In the genomic region with DNA sequence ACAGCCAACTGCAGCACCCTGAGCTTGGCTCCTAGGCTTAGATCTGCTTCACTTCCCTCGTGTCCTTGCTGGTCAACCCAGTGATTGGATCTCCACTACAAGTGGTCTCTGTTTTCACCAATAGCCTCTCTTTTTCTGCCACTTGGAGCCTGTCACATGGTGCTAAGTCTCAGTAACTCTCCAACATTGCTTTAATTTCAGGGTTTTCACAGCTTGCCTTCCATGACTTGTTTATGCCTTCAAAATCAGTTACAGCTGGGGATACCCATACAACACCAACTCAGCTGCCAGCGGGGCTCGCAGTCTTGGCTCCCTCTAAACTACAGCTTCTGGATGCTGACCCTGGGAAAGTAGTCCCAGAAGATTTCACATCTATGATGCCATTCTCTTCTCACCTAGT, we compare ENCODE assay signal across 27 mouse cellular contexts.
DNase-seq lines count a peak whose midpoint lies in the region; ATAC-seq lines count a peak whose summit lies in the region.
"Had no signal": no experiment of that assay in that cellular context is flagged by ENCODE, and none has a peak within 500 bp of the region (broad histone marks: within the 10 kb centered on the region; RNA-seq: fewer than 3 reads in every experiment).

No protein-coding gene starts in this region.

- H3K36me3 ChIP-seq in lung, embryonic 15.5 days, result no peaks in the 10 kb centered on the region
- H3K36me3 ChIP-seq in lung, embryonic 16.5 days (ENCODE audit: control insufficient read depth, insufficient read depth, low read length), result no peaks in the 10 kb centered on the region
- H3K36me3 ChIP-seq: embryonic facial prominence, embryonic 13.5 days; forebrain, embryonic 10.5 days; heart, embryonic 12.5 days; heart, embryonic 15.5 days; hindbrain, embryonic 10.5 days; hindbrain, embryonic 13.5 days had no signal

- ATAC-seq in lung, embryonic 15.5 days (ENCODE audit: borderline replicate concordance, extremely low read depth, low FRiP score, low TSS enrichment), result peak; percentile 73; the same call in 1 of the 2 replicates
- peak; percentile 85 for ATAC-seq in lung, embryonic 16.5 days (ENCODE audit: low read depth)
- ATAC-seq: CD4-positive, CD25-positive, alpha-beta regulatory T cell, adult 4 months; forebrain, embryonic 13.5 days; forebrain, embryonic 16.5 days; hindbrain, embryonic 16.5 days had no signal

- no peak overlapping the region for H3K4me3 ChIP-seq in lung, embryonic 15.5 days
- no peak overlapping the region for H3K4me3 ChIP-seq in lung, embryonic 16.5 days (ENCODE audit: low read length)
- H3K4me3 ChIP-seq: embryonic facial prominence, embryonic 13.5 days; forebrain, embryonic 10.5 days; forebrain, embryonic 13.5 days; heart, embryonic 12.5 days; heart, embryonic 15.5 days; hindbrain, embryonic 10.5 days; hindbrain, embryonic 13.5 days had no signal

- H3K27me3 ChIP-seq in lung, embryonic 15.5 days, result no peaks in the 10 kb centered on the region
- H3K27me3 ChIP-seq in lung, embryonic 16.5 days (ENCODE audit: control insufficient read depth, insufficient read depth, low read depth, low read length), result no peaks in the 10 kb centered on the region
- H3K27me3 ChIP-seq: embryonic facial prominence, embryonic 13.5 days; forebrain, embryonic 13.5 days; heart, embryonic 12.5 days; heart, embryonic 15.5 days; hindbrain, embryonic 13.5 days had no signal

- no peaks in the 10 kb centered on the region for H3K9me3 ChIP-seq in lung, embryonic 15.5 days
- H3K9me3 ChIP-seq in lung, embryonic 16.5 days (ENCODE audit: control insufficient read depth, low read length), result no peaks in the 10 kb centered on the region
- H3K9me3 ChIP-seq: embryonic facial prominence, embryonic 13.5 days; forebrain, embryonic 10.5 days; forebrain, embryonic 13.5 days; heart, embryonic 12.5 days; heart, embryonic 15.5 days; hindbrain, embryonic 10.5 days; hindbrain, embryonic 13.5 days had no signal

- DNase-seq in lung, adult 18-20 months, result no peak
- DNase-seq in lung, postnatal 14 days, result peak; percentile 16
- DNase-seq in liver, result no peak
- DNase-seq in embryo, embryonic 11 days, result no peak
- no peak for DNase-seq in adrenal gland, adult 18-20 months (ENCODE audit: low spot score in 2 of 2)
- DNase-seq: adrenal gland, adult 8-10 months; adrenal gland, postnatal 25 days; cerebellum, adult 11-12 months; cerebellum, adult 8-10 months; cerebellum, postnatal 10 days; cerebellum, postnatal 36 days; gastrocnemius, postnatal 25 days; heart, adult 18-20 months; heart, postnatal 10 days; heart, postnatal 36 days had no signal

- H3K4me2 ChIP-seq in lung, embryonic 15.5 days, result no peak overlapping the region
- H3K4me2 ChIP-seq in lung, embryonic 16.5 days (ENCODE audit: low read depth, low read length), result no peak overlapping the region
- H3K4me2 ChIP-seq: embryonic facial prominence, embryonic 13.5 days; forebrain, embryonic 13.5 days; heart, embryonic 12.5 days; heart, embryonic 15.5 days; hindbrain, embryonic 13.5 days had no signal

- H3K9ac ChIP-seq in lung, embryonic 15.5 days, result no peak overlapping the region
- H3K9ac ChIP-seq in lung, embryonic 16.5 days (ENCODE audit: low read length), result no peak overlapping the region
- H3K9ac ChIP-seq: embryonic facial prominence, embryonic 13.5 days; forebrain, embryonic 13.5 days; heart, embryonic 12.5 days; heart, embryonic 15.5 days; hindbrain, embryonic 13.5 days had no signal

- 48% methylated on average over 3 of the region's 3 CpGs for WGBS in lung, embryonic 15.5 days
- 48% methylated on average over 3 of the region's 3 CpGs for WGBS in lung, embryonic 16.5 days

- no peak overlapping the region for H3K27ac ChIP-seq in lung, embryonic 15.5 days
- no peak overlapping the region for H3K27ac ChIP-seq in lung, embryonic 16.5 days (ENCODE audit: low read length)
- H3K27ac ChIP-seq: embryonic facial prominence, embryonic 13.5 days; forebrain, embryonic 10.5 days; forebrain, embryonic 13.5 days; heart, embryonic 15.5 days; hindbrain, embryonic 10.5 days; hindbrain, embryonic 13.5 days had no signal

- no peaks in the 10 kb centered on the region for H3K4me1 ChIP-seq in lung, embryonic 15.5 days
- H3K4me1 ChIP-seq in lung, embryonic 16.5 days (replicated peaks; ENCODE audit: control insufficient read depth, insufficient read depth, low read length), result no peaks in the 10 kb centered on the region
- H3K4me1 ChIP-seq: embryonic facial prominence, embryonic 13.5 days; forebrain, embryonic 10.5 days; forebrain, embryonic 13.5 days; heart, embryonic 12.5 days; heart, embryonic 15.5 days; hindbrain, embryonic 10.5 days; hindbrain, embryonic 13.5 days had no signal
